Mouse (Mus musculus) liver, adult 2 months (tissue): Measurements from ENCODE around the gene Bard1.

Experiments
- CTCF ChIP-seq: fragments of 200-500 bp; IDR thresholded peaks from 2 replicates; pipeline ENCODE4 v1.5.1; 2011; ENCODE audit warnings: low read depth, low read length, control low read depth
- POLR2A ChIP-seq: fragments of 200-500 bp; IDR thresholded peaks from 2 replicates; pipeline ENCODE4 v1.6.1; 2011; ENCODE audit warnings: low read length, control low read depth; ENCODE audit not compliant: insufficient read depth; ENCODE audit errors: extremely low read depth

GRCm38 (mm10) chr1:71036999-71037398 lies 65.9 kb downstream of the Bard1 start:
- TF ChIP-seq CTCF (peak; percentile 42), POLR2A (no peak)
